Mouse (Mus musculus): ENCODE measurements around the gene Pced1b. TPM values are rescaled to one million over a fixed set of nuclear protein-coding genes. Genes with fewer than 3 reads are reported as not detected.
"Not testable (repeated sequence)": the region's sequence is repeated elsewhere in the genome, so short reads cannot be mapped to it uniquely, and the experiment has no call there.

Gene Pced1b
- polyA plus RNA-seq, 1 experiment from 2014 or later: 2.2 TPM

- H3K4me2 ChIP-seq (replicated peaks); H3K36me3 ChIP-seq; H3K27ac ChIP-seq (replicated peaks); H3K9me3 ChIP-seq (replicated peaks); H3K4me1 ChIP-seq; ATAC-seq (ENCODE audit: insufficient number of reproducible peaks, low FRiP score, low TSS enrichment, low read depth); H3K27me3 ChIP-seq; H3K4me3 ChIP-seq (replicated peaks); H3K9ac ChIP-seq: not testable (repeated sequence)
- 75% methylated on average over 3 of the region's 3 CpGs for WGBS
Measured at GRCm38 (mm10) chr15:97364271-97364670, 117.4 kb downstream of the Pced1b start.

- ATAC-seq (ENCODE audit: insufficient number of reproducible peaks, low FRiP score, low TSS enrichment, low read depth): no peak
- H3K27me3 ChIP-seq: no peaks in the 10 kb centered on the region
- H3K27ac ChIP-seq (replicated peaks): no peak overlapping the region
- 85% methylated on average over 8 of the region's 8 CpGs for WGBS
- no peak overlapping the region for H3K4me2 ChIP-seq (replicated peaks)
- no peaks in the 10 kb centered on the region for H3K9me3 ChIP-seq (replicated peaks)
- H3K4me3 ChIP-seq (replicated peaks): no peak overlapping the region
- H3K36me3 ChIP-seq: no peaks in the 10 kb centered on the region
- no peak overlapping the region for H3K9ac ChIP-seq
- H3K4me1 ChIP-seq: no peaks in the 10 kb centered on the region
Measured at GRCm38 (mm10) chr15:97364968-97365367, 118.1 kb downstream of the Pced1b start.

- ATAC-seq (ENCODE audit: insufficient number of reproducible peaks, low FRiP score, low TSS enrichment, low read depth): no peak
- WGBS: 87% methylated on average over 9 of the region's 9 CpGs
- Histone ChIP-seq H3K27ac (replicated peaks) (no peak overlapping the region), H3K9me3 (replicated peaks) (no peaks in the 10 kb centered on the region), H3K9ac (no peak overlapping the region), H3K4me1 (no peaks in the 10 kb centered on the region), H3K4me3 (replicated peaks) (no peak overlapping the region), H3K36me3 (no peaks in the 10 kb centered on the region), H3K27me3 (no peaks in the 10 kb centered on the region), H3K4me2 (replicated peaks) (no peak overlapping the region)
Measured at GRCm38 (mm10) chr15:97368035-97368608, 121.2 kb downstream of the Pced1b start.

GRCm38 (mm10) chr15:97368631-97369030 lies 121.7 kb downstream of the Pced1b start:
- ATAC-seq (ENCODE audit: insufficient number of reproducible peaks, low FRiP score, low TSS enrichment, low read depth): no peak
- WGBS: 74% methylated on average over 7 of the region's 7 CpGs

GRCm38 (mm10) chr15:97369144-97369543 lies 122.2 kb downstream of the Pced1b start:
- Histone ChIP-seq H3K9me3 (replicated peaks) (no peaks in the 10 kb centered on the region), H3K27ac (replicated peaks) (no peak overlapping the region), H3K4me2 (replicated peaks) (no peak overlapping the region), H3K36me3 (no peaks in the 10 kb centered on the region), H3K4me3 (replicated peaks) (no peak overlapping the region), H3K4me1 (0 out of 2 replicates have a peak, but pooled peaks cover 7% of the 10 kb centered on the region), H3K9ac (no peak overlapping the region), H3K27me3 (no peaks in the 10 kb centered on the region)
- ATAC-seq (ENCODE audit: insufficient number of reproducible peaks, low FRiP score, low TSS enrichment, low read depth): no peak
- WGBS: 86% methylated on average over 10 of the region's 10 CpGs

More at GRCm38 (mm10) chr15:97368631-97369030, 121.7 kb downstream of the Pced1b start:
- H3K9ac ChIP-seq: no peak overlapping the region
- H3K36me3 ChIP-seq: no peaks in the 10 kb centered on the region
- no peaks in the 10 kb centered on the region for H3K27me3 ChIP-seq
- no peak overlapping the region for H3K27ac ChIP-seq (replicated peaks)
- no peak overlapping the region for H3K4me2 ChIP-seq (replicated peaks)
- H3K9me3 ChIP-seq (replicated peaks): no peaks in the 10 kb centered on the region
- 0 out of 2 replicates have a peak, but pooled peaks cover 5% of the 10 kb centered on the region for H3K4me1 ChIP-seq
- H3K4me3 ChIP-seq (replicated peaks): no peak overlapping the region

GRCm38 (mm10) chr15:97370880-97371279 lies 124.0 kb downstream of the Pced1b start:
- Histone ChIP-seq H3K27ac (replicated peaks) (no peak overlapping the region), H3K4me2 (replicated peaks) (no peak overlapping the region), H3K4me1 (0 out of 2 replicates have a peak, but pooled peaks cover 7% of the 10 kb centered on the region), H3K4me3 (replicated peaks) (no peak overlapping the region), H3K9me3 (replicated peaks) (no peaks in the 10 kb centered on the region), H3K9ac (no peak overlapping the region), H3K36me3 (no peaks in the 10 kb centered on the region), H3K27me3 (no peaks in the 10 kb centered on the region)
- 92% methylated on average over 7 of the region's 7 CpGs for WGBS
- ATAC-seq (ENCODE audit: insufficient number of reproducible peaks, low FRiP score, low TSS enrichment, low read depth): no peak

- not testable (repeated sequence) for H3K4me1 ChIP-seq; H3K36me3 ChIP-seq; H3K27me3 ChIP-seq; H3K4me3 ChIP-seq (replicated peaks); H3K4me2 ChIP-seq (replicated peaks); H3K27ac ChIP-seq (replicated peaks); ATAC-seq (ENCODE audit: insufficient number of reproducible peaks, low FRiP score, low TSS enrichment, low read depth); H3K9ac ChIP-seq; H3K9me3 ChIP-seq (replicated peaks)
- WGBS: 61% methylated on average over 3 of the region's 3 CpGs
Measured at GRCm38 (mm10) chr15:97372043-97372442, 125.1 kb downstream of the Pced1b start.

- Histone ChIP-seq H3K27me3 (no peaks in the 10 kb centered on the region), H3K27ac (replicated peaks) (no peak overlapping the region)
Measured at GRCm38 (mm10) chr15:97372611-97373131, 125.8 kb downstream of the Pced1b start.

GRCm38 (mm10) chr15:97373203-97374084 lies 126.5 kb downstream of the Pced1b start:
- Histone ChIP-seq H3K27ac (replicated peaks) (no peak overlapping the region), H3K36me3 (no peaks in the 10 kb centered on the region), H3K9me3 (replicated peaks) (no peaks in the 10 kb centered on the region), H3K4me3 (replicated peaks) (peak overlapping the region; percentile 16; the same call in 1 of the 2 replicates), H3K9ac (no peak overlapping the region), H3K4me2 (replicated peaks) (peak overlapping the region; percentile 33), H3K27me3 (no peaks in the 10 kb centered on the region), H3K4me1 (0 out of 2 replicates have a peak, but pooled peaks cover 7% of the 10 kb centered on the region)
- WGBS: 17% methylated on average over 25 of the region's 25 CpGs
- ATAC-seq (ENCODE audit: insufficient number of reproducible peaks, low FRiP score, low TSS enrichment, low read depth): no peak

More at GRCm38 (mm10) chr15:97372611-97373131, 125.8 kb downstream of the Pced1b start:
- Histone ChIP-seq H3K9me3 (replicated peaks) (no peaks in the 10 kb centered on the region), H3K36me3 (no peaks in the 10 kb centered on the region), H3K4me3 (replicated peaks) (no peak overlapping the region), H3K9ac (no peak overlapping the region), H3K4me1 (0 out of 2 replicates have a peak, but pooled peaks cover 7% of the 10 kb centered on the region), H3K4me2 (replicated peaks) (no peak overlapping the region)
- 57% methylated on average over 6 of the region's 6 CpGs for WGBS
- no peak for ATAC-seq (ENCODE audit: insufficient number of reproducible peaks, low FRiP score, low TSS enrichment, low read depth)

GRCm38 (mm10) chr15:97374085-97374844 lies 127.4 kb downstream of the Pced1b start:
- ATAC-seq (ENCODE audit: insufficient number of reproducible peaks, low FRiP score, low TSS enrichment, low read depth): no peak
- H3K9ac ChIP-seq: no peak overlapping the region
- no peak overlapping the region for H3K4me3 ChIP-seq (replicated peaks)
- H3K4me1 ChIP-seq: 0 out of 2 replicates have a peak, but pooled peaks cover 7% of the 10 kb centered on the region
- H3K9me3 ChIP-seq (replicated peaks): no peaks in the 10 kb centered on the region
- H3K4me2 ChIP-seq (replicated peaks): 0 out of 2 replicates have a peak overlapping the region, but pooled peaks have one; percentile 33
- H3K36me3 ChIP-seq: no peaks in the 10 kb centered on the region
- WGBS: 58% methylated on average over 8 of the region's 8 CpGs
- H3K27me3 ChIP-seq: no peaks in the 10 kb centered on the region
- no peak overlapping the region for H3K27ac ChIP-seq (replicated peaks)
